Comparison of ENCODE assay signal across 29 mouse cellular contexts in genomic region chrX:167492265-167492664, GRCm38 (mm10).
"Had no signal": no experiment of that assay in that cellular context is flagged by ENCODE, and none has a peak within 500 bp of the region (broad histone marks: within the 10 kb centered on the region; RNA-seq: fewer than 3 reads in every experiment).

No protein-coding gene starts in this region.

- H3K36me3 ChIP-seq: embryonic facial prominence, embryonic 10.5 days; embryonic facial prominence, embryonic 12.5 days; embryonic facial prominence, embryonic 13.5 days; embryonic facial prominence, embryonic 15.5 days; forebrain, embryonic 10.5 days; forebrain, embryonic 12.5 days; forebrain, embryonic 15.5 days had no signal

- H3K27me3 ChIP-seq: forebrain, embryonic 15.5 days had no signal

- H3K4me2 ChIP-seq: embryonic facial prominence, embryonic 12.5 days; embryonic facial prominence, embryonic 13.5 days; embryonic facial prominence, embryonic 15.5 days; forebrain, embryonic 12.5 days; forebrain, embryonic 13.5 days; forebrain, embryonic 15.5 days had no signal

- H3K27ac ChIP-seq: embryonic facial prominence, embryonic 10.5 days; embryonic facial prominence, embryonic 12.5 days; embryonic facial prominence, embryonic 13.5 days; embryonic facial prominence, embryonic 15.5 days; forebrain, embryonic 10.5 days; forebrain, embryonic 12.5 days; forebrain, embryonic 13.5 days; forebrain, embryonic 15.5 days; gastrocnemius, adult 2 months; heart, adult 2 months had no signal

- DNase-seq: cerebellum, adult 2 months; cerebellum, adult 8-10 months; cerebellum, adult 9-10 months; cerebellum, adult 9-11 months; cerebellum, postnatal 10 days; cerebellum, postnatal 14 days; cerebellum, postnatal 25 days; cerebellum, postnatal 36 days; embryo, embryonic 11 days; forebrain, postnatal 0 days; gastrocnemius, adult 2 months; gastrocnemius, postnatal 10 days; gastrocnemius, postnatal 14 days; gastrocnemius, postnatal 25 days; gastrocnemius, postnatal 36 days; heart, adult 11 months; heart, adult 18-20 months; heart, adult 2 months had no signal

- H3K4me3 ChIP-seq: embryonic facial prominence, embryonic 10.5 days; embryonic facial prominence, embryonic 12.5 days; embryonic facial prominence, embryonic 13.5 days; embryonic facial prominence, embryonic 15.5 days; erythroblast, embryonic 14.5 days; forebrain, embryonic 10.5 days; forebrain, embryonic 12.5 days; forebrain, embryonic 13.5 days; forebrain, embryonic 15.5 days; gastrocnemius, adult 2 months; heart, adult 2 months had no signal

- ATAC-seq: forebrain, embryonic 13.5 days; forebrain, embryonic 14.5 days; forebrain, embryonic 15.5 days; forebrain, embryonic 16.5 days; forebrain, postnatal 0 days had no signal

- H3K4me1 ChIP-seq: embryonic facial prominence, embryonic 10.5 days; embryonic facial prominence, embryonic 12.5 days; embryonic facial prominence, embryonic 13.5 days; embryonic facial prominence, embryonic 15.5 days; forebrain, embryonic 10.5 days; forebrain, embryonic 12.5 days; forebrain, embryonic 13.5 days; forebrain, embryonic 15.5 days had no signal

- H3K9me3 ChIP-seq: embryonic facial prominence, embryonic 10.5 days; embryonic facial prominence, embryonic 12.5 days; embryonic facial prominence, embryonic 13.5 days; embryonic facial prominence, embryonic 15.5 days; forebrain, embryonic 10.5 days; forebrain, embryonic 12.5 days; forebrain, embryonic 13.5 days; forebrain, embryonic 15.5 days had no signal

- H3K9ac ChIP-seq: embryonic facial prominence, embryonic 12.5 days; embryonic facial prominence, embryonic 13.5 days; embryonic facial prominence, embryonic 15.5 days; forebrain, embryonic 12.5 days; forebrain, embryonic 13.5 days; forebrain, embryonic 15.5 days; forebrain, postnatal 0 days had no signal
